Mouse (Mus musculus): ENCODE results near the gene Gm20547.
"Not testable (repeated sequence)": the region's sequence is repeated elsewhere in the genome, so short reads cannot be mapped to it uniquely, and the experiment has no call there.

The Gm20547 gene

GRCm38 (mm10) chr17:34850517-34851125 lies 31.2 kb downstream of the Gm20547 start:
- no peak for DNase-seq

GRCm38 (mm10) chr17:34849722-34850516 lies 31.9 kb downstream of the Gm20547 start, which contains the start of the genes Skiv2l and Nelfe:
Skiv2l (minus strand) TSS chr17:34850210.
Nelfe (plus strand) TSS chr17:34850391.
- DNase-seq = peak; percentile 99

DNA sequence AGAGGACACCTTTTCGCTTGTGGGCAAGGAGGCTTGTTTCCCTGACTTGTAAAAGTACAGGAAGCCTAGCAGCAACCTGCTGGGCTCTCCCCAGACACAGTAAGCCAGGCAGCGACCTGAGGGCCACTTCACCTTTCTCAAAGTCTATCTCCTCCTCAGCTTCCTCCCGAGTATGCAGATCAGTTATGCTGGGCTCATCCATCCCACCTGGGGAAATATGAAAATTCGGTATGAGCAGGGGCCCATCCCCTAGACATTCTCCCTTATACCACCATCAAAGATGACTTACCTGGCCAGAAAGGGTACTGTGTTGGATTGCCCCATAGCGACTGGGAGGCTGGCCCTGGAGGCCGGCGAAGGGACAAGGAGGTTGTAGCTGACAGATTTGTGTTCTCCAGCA lies 34.2 kb downstream of the Gm20547 start:
- DNase-seq = no peak

DNA sequence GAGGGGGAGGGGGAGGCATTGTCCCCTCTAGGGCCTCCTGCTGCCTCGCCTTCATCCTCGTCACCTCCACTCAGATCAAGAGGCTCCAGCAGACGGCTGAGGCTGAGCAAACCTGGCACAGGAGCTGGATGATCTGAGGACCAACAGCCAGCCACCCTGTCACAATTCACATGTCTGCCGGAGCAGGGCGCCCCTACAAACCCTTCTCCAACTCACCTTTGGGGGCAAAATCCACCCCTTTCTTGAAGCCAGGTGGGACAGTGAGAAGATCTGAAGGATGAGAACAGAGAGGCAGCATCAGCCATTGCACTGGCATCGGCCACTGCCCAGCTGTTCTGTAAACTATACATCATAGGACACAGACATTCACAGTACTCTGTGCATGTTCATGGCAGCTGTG lies 34.6 kb downstream of the Gm20547 start:
- DNase-seq = no peak

DNA sequence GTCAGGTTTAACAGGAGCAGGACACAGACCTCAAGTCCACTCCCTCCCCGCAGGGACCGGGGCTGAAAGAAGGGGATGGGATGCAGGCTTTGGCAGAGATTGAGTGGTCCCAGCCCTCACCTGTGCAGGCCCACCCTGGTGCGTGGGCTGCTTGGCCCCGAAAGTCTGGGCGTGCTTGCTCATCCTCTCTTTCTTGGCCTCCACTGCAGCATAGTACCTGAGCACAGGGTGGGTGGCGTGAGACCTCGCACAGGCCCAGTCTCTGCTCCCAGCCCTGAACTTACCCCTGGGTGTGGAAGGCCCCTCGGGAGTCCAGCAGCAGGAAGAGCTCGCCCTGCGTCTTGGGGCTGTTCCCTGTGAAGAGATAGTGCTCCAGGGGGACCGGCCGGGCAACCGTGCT lies 37.0 kb downstream of the Gm20547 start:
- no peak for DNase-seq

DNA sequence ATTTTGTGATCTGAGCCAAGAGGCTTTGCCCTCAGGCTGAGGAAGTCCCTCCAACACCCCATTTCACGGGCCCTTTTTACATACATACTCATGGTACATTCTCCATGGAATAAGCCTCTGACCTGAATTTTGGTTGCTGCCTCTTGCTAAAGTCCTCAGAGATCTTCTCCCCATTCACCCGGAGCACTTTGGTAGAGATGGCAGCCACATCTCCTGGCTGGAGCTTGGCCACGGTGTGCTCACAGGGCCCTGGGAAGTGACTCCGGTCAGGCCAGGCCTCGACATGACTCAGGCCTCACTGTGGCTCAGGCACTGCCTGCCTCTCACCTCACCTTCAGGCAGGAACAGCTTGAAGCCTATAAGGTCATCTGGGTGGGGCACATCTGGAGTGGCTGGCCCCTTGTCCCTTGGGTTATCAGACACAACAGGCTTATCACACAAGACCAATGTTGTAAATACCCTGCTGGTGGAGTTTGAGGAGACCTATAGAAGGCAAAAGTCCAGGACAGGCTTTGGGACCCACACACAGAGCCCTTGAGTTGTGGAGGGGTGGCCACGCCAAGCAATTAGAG lies 41.0 kb downstream of the Gm20547 start:
- DNase-seq = no peak

DNA sequence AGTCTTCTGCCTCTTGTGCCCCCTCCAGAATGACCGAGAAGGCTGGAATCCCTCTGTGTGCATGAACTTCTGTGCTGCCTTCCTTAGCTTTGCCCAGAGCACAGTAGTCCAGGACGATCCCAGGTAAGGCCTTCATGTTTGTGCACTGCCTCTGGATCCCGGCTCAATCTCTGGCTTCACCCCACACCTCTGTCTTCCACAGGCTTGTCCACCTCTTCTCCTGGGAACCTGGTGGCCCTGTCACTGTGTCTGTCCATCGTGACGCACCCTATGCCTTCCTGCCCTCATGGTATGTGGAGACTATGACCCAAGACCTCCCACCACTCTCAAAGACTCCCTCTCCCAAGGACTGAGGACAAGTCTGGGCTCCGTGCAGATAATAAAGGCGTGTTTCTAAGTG lies 43.1 kb downstream of the Gm20547 start:
- DNase-seq = no peak

- DNase-seq = peak; percentile 37
These were observed 44.1 kb downstream of the Gm20547 start for GRCm38 (mm10) chr17:34837464-34838324.

DNA sequence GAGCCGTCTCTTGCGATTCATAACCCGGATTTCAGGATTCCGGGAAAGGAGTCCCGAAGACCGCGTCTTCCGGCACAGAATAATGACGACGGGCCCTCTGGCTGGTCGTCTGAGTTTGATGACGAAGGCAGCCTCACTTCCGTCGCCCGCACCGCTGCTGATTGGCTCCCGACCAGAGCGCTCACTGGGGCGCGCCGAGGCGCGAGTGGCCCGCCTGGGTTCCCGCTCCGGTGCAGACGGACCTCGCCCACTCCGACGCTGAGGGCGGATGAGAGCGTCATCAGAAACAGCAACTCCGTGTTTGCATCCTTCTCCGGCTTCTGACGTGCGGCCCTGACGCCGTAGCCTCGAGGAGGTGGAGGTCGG lies 45.0 kb downstream of the Gm20547 start, which contains the start of the genes Stk19 and Dxo:
Stk19 (minus strand) TSS at position 90 of the 366 bp plus-strand sequence.
Dxo (plus strand) TSS at position 164 of the 366 bp plus-strand sequence.
- peak; percentile 98 for DNase-seq

DNA sequence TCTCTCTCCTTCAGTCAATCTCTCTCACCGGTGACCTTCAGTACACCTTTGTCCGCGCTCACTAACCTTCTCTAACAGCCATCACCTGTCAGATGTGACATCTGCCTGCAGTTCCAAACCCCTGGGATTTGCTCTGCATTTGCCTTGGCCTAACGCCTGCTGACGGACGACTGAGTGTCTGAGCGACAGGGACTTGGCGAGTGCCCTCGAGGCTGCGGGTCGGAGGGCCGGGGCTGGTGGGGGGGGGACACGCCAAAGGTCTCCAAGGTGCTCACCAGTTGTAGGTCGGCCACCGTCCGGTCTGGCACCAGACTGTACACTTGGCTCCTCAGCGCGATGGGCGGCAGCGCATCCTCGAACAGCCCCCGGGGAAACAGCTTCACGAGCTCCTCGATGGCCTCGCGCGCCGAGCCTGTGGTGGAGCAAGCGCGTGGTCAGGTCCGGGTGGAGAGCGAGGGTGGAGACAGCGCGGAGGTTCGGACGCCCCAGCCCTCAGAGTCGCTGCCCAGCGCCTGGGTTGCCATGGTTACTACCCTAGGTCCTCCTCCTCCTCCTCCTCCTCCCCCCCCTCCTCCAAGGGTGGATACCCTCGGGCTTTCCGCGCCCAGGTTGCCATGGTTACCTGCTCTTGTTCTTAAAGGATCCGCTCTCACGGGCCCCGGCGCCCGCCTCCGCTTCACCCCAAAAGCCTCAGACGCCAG lies 45.5 kb downstream of the Gm20547 start:
- no peak for DNase-seq

DNA sequence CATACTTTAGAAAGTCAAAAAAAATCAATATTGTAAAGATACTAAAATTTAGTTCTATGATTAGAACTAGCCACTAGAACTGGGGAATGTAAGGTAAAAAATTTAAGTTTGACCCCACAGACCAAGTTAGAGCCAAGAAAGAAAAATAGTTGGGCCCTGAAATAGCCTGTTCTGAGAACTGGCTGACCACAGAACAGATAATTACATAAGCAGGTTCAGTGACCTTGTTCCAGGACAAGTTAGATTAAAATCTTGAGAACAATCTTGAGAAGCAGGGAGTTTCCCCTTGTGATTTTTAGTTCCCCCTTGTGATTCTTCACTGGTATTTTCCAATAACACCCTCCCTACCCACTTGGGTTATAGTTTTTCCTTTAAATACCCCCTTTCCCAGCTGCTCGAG lies 51.1 kb downstream of the Gm20547 start:
- DNase-seq = not testable (repeated sequence)

DNA sequence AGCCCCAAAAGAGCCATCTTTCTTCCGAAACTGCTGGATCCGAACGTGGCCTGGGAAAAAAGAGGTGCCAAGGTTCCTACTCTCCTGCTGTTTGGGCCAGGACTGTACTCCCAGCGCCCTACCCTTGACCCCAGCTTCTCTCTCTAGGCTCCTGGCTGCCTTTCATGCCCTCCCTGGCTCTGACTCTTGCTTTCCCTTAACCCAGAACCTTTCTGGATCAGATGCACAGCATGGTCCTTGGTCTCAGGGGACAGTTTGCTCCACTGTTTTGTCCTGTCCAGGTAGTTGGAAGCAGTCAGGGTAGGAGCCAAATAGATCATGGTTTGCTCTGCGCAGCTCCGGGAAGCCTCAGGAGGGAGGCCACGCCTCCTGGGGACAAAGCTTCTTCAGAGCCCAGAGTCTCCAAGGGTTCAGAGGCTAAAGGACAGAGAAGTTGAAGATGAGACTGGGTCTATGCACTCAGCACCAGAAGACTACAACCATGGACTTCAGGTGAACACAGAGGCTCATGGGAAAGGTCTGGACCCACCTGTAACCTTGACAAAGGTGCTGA lies 66.9 kb downstream of the Gm20547 start:
- no peak for DNase-seq

GRCm38 (mm10) chr17:34813747-34814146 lies 68.1 kb downstream of the Gm20547 start:
- peak; percentile 15 for DNase-seq

GRCm38 (mm10) chr17:34811275-34811674 lies 70.6 kb downstream of the Gm20547 start:
- no peak for DNase-seq

- DNase-seq = not testable (repeated sequence)
These were observed 71.0 kb downstream of the Gm20547 start for GRCm38 (mm10) chr17:34810811-34811210.

- DNase-seq = not testable (repeated sequence)
These were observed 71.4 kb downstream of the Gm20547 start for GRCm38 (mm10) chr17:34810411-34810810.

DNA sequence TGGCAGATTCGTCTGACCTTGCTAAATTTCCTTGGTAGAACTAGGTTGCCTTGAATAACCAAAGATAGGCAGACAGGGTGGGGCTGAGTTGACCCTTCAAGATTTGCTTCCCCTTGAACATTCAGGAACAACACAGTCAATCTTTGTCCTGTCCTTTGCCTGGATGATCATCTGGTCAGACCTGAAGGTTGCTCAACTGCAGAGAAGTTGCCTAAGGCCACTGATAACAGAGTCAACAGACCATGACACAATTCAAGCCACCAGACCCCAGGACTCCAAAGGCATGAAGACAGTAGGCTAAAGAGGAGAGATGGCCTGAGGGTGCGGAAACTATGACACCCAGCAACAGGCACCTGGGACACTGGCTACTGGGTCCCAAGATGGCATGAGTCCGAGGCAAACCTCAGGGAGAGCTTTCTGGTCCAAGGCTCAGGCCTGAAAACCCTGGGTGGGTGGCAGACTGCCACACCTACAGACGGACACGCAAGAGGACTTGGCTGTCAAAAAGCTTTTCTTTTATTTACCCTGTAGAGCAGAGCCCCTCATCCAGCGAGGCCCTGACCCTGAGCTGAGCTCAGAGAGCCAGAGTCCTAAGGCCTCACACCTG lies 73.1 kb downstream of the Gm20547 start:
- no peak for DNase-seq

DNA sequence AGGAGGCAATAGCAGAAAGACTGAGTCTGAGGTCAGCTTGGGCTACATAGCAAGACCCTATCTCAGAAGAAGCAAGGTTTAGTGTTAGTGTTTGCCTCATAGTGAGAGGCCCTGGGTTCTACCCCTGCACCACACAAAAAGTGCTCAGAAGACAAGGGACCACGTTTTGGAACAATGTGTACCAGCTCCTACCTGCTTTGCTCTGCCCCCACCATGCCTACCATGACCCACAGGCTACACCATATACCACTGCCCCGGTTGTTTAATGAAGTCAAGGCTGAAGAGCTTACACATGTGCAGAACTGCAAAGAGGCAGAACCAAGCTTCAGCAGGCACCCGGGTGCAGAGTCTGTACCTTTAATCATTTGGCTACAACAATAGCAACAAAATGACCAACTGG lies 74.7 kb downstream of the Gm20547 start:
- DNase-seq = no peak

Data from kidney, postnatal 14 days (tissue).